In genomic region chr2:158194945-158195640, GRCm38 (mm10) we compare ENCODE assay signal across 8 mouse cellular contexts. TPM values are rescaled to one million over a fixed set of nuclear protein-coding genes. Genes with fewer than 3 reads are reported as not detected.
DNase-seq lines count a peak whose midpoint lies in the region; ATAC-seq and TF ChIP-seq lines count a peak whose summit lies in the region.

No protein-coding gene starts in this region.

- DNase-seq in layer of hippocampus, adult 2 months (ENCODE audit: low spot score in 2 of 2), result peak in 1 of 2 experiments; percentile 37
- DNase-seq in layer of hippocampus, adult 9-10 months (ENCODE audit: low spot score), result no peak
- peak; percentile 68 for DNase-seq in ES-CJ7 (ENCODE audit: low read depth, low spot score)
- DNase-seq in c-Kit-positive CD71-negative TER-119-negative erythroid progenitor cells, embryonic 14.5 days (ENCODE audit: low read depth), result peak; percentile 60
- peak; percentile 74 for DNase-seq in limb, embryonic 14.5 days (ENCODE audit: low spot score)
- peak; percentile 53 for DNase-seq in neural tube, embryonic 10.5 days (ENCODE audit: extremely low spot score, low spot score)
- no peak for DNase-seq in spleen, postnatal 36 days (ENCODE audit: low spot score in 2 of 2)

- H3K27ac ChIP-seq in layer of hippocampus, adult 2 months, result no peak overlapping the region
- no peak overlapping the region for H3K27ac ChIP-seq in limb, embryonic 14.5 days (replicated peaks; ENCODE audit: low read depth, low read length)

- no peak for TF ChIP-seq POLR2A in limb, embryonic 14.5 days (IDR thresholded peaks at IDR 0.05; ENCODE audit: borderline replicate concordance, extremely low read depth, insufficient read depth, insufficient read length)

- H3K9me3 ChIP-seq in limb, embryonic 14.5 days (ENCODE audit: control insufficient read depth, low read length), result no peaks in the 10 kb centered on the region

- no peak overlapping the region for H3K9ac ChIP-seq in limb, embryonic 14.5 days (ENCODE audit: low read depth, low read length, severe bottlenecking)

- H3K36me3 ChIP-seq in limb, embryonic 14.5 days (ENCODE audit: control insufficient read depth, insufficient read depth, low read length), result peaks cover 43% of the 10 kb centered on the region

- no peak overlapping the region for H3K4me2 ChIP-seq in limb, embryonic 14.5 days (replicated peaks; ENCODE audit: low read depth, low read length, severe bottlenecking)

- 18% methylated on average over 10 of the region's 10 CpGs for WGBS in limb, embryonic 14.5 days

- ATAC-seq in granulocyte monocyte progenitor cell, adult 5-6 weeks (replicated peaks; ENCODE audit: poor library complexity, severe bottlenecking), result peak; percentile 63
- peak; percentile 53; the same call in 1 of the 2 replicates for ATAC-seq in limb, embryonic 14.5 days (ENCODE audit: low FRiP score, low read depth)

- 0 out of 2 replicates have a peak, but pooled peaks cover 8% of the 10 kb centered on the region for H3K4me1 ChIP-seq in limb, embryonic 14.5 days (ENCODE audit: control insufficient read depth, insufficient read depth, low read length)

- H3K4me3 ChIP-seq in layer of hippocampus, adult 2 months, result no peak overlapping the region
- no peak overlapping the region for H3K4me3 ChIP-seq in limb, embryonic 14.5 days (replicated peaks; ENCODE audit: low read length)

- no peaks in the 10 kb centered on the region for H3K27me3 ChIP-seq in limb, embryonic 14.5 days (ENCODE audit: control insufficient read depth, insufficient read depth, low read length)

- peak; percentile 88 for TF ChIP-seq CTCF in layer of hippocampus, adult 2 months (conservative IDR thresholded peaks at IDR 0.05)

RNA-seq across cellular contexts. Expression of gene D630003M21Rik, which starts 33.9 kb away (rescaled TPM):
- 1 to 10 TPM; 4.1 to 4.4 TPM for total RNA-seq in layer of hippocampus, adult 2 months (2021)
- total RNA-seq in granulocyte monocyte progenitor cell, adult 5-6 weeks (2014; fragmentation: Nextera tagmentation), result 0.21 TPM in 1 of 2 replicates, not detected in the other
- not detected in 2 replicates for total RNA-seq in granulocyte monocyte progenitor cell, adult 5-6 weeks (2017)
- polyA plus RNA-seq in limb, embryonic 14.5 days (2012; rRNA removed), result 19.2 and 28.5 TPM in 2 replicates
- polyA plus RNA-seq in limb, embryonic 14.5 days (2014; fragmentation: Nextera tagmentation; extraction: Ambion mirVana), result 12.7 and 15.5 TPM in 2 replicates

RNA-seq across cellular contexts. Expression of gene Tgm2, which starts 48.9 kb away (rescaled TPM):
- 10 to 100 TPM in 1 of 2 experiments, 1 to 10 TPM in 1; 9.8 to 14.0 TPM for total RNA-seq in layer of hippocampus, adult 2 months (2021)
- total RNA-seq in granulocyte monocyte progenitor cell, adult 5-6 weeks (2014; fragmentation: Nextera tagmentation), result not detected in 2 replicates
- total RNA-seq in granulocyte monocyte progenitor cell, adult 5-6 weeks (2017), result 0.04 and 0.21 TPM in 2 replicates
- 12.1 and 14.8 TPM in 2 replicates for polyA plus RNA-seq in limb, embryonic 14.5 days (2012; rRNA removed)
- 6.7 and 6.9 TPM in 2 replicates for polyA plus RNA-seq in limb, embryonic 14.5 days (2014; fragmentation: Nextera tagmentation; extraction: Ambion mirVana)

Comparison
In these comparisons a context has a peak if more than half of its experiments do, and no peak if none do; other contexts are left out.
1. DNase-seq: peak in ES-CJ7 (single experiment), c-Kit-positive CD71-negative TER-119-negative erythroid progenitor cells, embryonic 14.5 days (single experiment), limb, embryonic 14.5 days (single experiment) and neural tube, embryonic 10.5 days (single experiment); none in layer of hippocampus, adult 9-10 months (single experiment) and spleen, postnatal 36 days (0 of 2).
2. RNA of gene D630003M21Rik, which starts 33.9 kb away (total RNA-seq): 4.1 to 4.4 TPM in layer of hippocampus, adult 2 months; 0.21 TPM in granulocyte monocyte progenitor cell, adult 5-6 weeks; every median in the first group is over 4 times any median in the second.
3. RNA of gene Tgm2, which starts 48.9 kb away (total RNA-seq): 9.8 to 14.0 TPM in layer of hippocampus, adult 2 months; 0.04 to 0.21 TPM in granulocyte monocyte progenitor cell, adult 5-6 weeks; every median in the first group is over 4 times any median in the second.